Mouse (Mus musculus): ENCODE measurements around the gene Agpat3.
A peak's percentile ranks its signal among the peaks of the same experiment; 100 is the strongest.

The Agpat3 gene

GRCm38 (mm10) chr10:78351887-78352665 lies at the start of gene Agpat3:
Gene Agpat3 (minus strand): TSS chr10:78352489.
- DNase-seq = peak; percentile 70

DNA sequence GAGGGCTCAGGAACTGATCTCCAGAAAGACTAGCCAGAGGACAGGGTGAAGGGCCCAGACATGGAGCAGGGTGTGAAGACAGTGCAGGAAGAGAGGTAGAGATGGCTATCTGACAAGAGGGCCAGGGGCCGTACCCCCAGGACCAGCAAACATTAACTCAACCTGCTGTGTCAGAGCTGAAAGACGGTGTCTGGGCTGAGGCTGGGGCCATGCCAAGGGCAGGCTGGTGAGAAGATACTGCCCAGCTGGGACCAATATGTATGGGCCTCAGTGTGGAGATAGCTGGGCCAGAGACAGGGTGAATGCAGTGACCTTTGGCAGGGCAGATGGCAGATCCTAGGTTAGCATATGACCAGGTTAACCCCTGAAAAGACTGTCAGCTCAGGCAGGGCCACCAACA lies 48.8 kb upstream of the Agpat3 start:
- DNase-seq = no peak

GRCm38 (mm10) chr10:78399090-78399657 lies 46.9 kb upstream of the Agpat3 start:
- peak; percentile 59 for DNase-seq

- DNase-seq = no peak
These were observed 44.3 kb upstream of the Agpat3 start for GRCm38 (mm10) chr10:78396625-78396885.

DNA sequence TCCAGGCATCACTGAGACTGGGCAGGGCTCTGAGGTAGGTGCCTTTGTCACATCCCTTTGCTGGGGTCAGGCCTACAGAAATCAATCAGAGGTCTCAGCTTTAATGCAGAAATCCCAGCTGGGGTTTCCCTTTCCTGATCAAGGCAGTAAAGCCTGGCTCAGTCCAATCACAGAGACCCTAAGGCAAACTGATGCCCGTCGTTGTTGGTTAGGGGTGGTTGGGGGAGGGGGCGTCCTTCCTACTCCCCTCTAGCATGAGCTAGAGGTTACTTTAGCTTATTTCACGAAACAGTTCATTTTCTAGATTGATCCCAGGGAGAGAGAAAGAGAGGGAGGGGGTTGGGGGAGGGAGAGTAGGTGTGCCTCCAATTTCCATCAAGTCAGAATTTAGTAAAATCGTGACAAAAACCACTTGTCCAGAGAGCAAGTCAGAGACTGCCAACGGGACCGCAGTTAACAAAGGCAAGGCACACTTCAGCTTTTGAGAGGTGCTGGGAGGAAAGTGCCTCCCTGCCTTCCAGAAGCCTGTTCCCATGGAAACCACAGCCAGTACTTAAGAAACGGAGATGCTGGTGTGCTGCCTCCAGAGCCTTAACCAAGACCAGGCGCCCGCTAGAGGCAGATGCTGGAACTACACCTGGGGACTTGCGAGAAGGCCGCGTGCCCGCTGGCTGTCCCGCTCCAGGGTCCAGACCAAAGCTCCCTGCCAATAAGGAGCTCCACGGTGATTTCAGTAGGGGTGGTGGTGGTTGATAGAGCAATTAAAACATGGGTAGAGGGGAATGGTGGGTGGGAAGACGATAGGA lies 43.7 kb upstream of the Agpat3 start:
- peak; percentile 98 for DNase-seq

- no peak for DNase-seq
These were observed 43.1 kb upstream of the Agpat3 start for GRCm38 (mm10) chr10:78395377-78395776.

- DNase-seq = peak; percentile 78
These were observed 39.8 kb upstream of the Agpat3 start for GRCm38 (mm10) chr10:78392072-78392471.

- no peak for DNase-seq
These were observed 38.7 kb upstream of the Agpat3 start for GRCm38 (mm10) chr10:78390982-78391470.

GRCm38 (mm10) chr10:78388216-78388980 lies 36.1 kb upstream of the Agpat3 start:
- no peak for DNase-seq

GRCm38 (mm10) chr10:78385520-78385919 lies 33.2 kb upstream of the Agpat3 start:
- no peak for DNase-seq

- no peak for DNase-seq
These were observed 31.3 kb upstream of the Agpat3 start for GRCm38 (mm10) chr10:78383567-78383966.

DNA sequence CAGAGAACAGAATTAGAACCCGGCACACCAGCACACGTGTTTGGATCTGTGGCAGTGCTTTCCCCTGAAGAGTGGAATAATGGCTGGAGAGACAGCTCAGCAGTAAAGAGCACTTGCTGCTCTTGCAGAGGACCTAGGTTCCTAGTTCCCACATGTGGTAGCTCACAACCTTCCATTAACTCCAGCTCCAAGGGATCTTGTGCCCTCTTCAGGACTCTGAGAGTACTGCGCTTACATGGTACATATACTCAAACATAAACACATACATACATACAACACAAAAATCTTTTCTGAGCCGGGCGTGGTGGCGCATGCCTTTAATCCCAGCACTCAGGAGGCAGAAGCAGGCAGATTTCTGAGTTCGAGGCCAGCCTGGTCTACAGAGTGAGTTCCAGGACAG lies 26.2 kb upstream of the Agpat3 start:
- no peak for DNase-seq

DNA sequence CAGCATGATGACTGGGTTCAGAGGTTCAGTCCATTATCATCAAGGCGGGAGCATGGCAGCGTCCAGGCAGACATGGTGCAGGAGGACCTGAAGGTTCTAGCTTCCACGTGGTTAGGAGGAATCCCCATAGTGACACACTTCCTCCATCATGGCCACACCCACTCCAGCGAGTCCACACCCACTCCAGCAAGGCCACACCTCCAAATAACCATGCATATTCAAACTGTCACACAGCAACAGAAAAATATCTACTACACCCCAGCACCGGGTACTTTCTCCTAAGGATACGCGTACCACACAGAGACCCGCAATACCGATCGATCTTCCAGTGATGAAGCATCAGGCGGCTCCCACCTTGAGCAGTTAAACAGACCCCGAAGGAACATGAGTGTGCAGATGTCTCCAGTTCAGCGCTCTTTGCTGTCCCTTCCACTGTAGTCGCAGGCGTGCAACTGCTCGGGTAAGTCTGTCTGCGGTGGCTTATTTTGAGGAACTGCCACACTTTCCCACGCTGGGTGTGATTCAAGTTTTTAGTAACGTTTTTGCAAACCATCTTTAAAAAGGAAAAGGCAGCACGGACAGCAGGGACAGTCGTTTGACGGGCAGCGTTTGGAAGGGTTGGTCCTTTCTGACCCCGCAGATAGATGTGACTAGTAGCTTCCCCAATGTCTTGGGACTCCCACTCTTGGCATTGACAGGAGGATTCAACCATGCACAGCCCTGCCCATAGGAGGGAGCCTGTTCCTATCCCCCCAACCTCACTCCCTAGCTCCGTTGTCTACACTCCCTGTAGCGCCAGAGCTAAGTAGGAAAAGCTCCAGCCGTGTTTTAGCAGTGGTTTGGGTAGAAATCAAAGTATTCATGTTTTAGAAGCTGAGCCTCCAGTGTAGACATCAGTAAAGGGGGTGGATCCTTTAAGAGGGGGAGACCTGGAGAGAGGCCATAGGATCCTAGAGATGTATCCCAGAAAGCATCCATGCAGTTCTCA lies 20.7 kb upstream of the Agpat3 start:
- DNase-seq = no peak

DNA sequence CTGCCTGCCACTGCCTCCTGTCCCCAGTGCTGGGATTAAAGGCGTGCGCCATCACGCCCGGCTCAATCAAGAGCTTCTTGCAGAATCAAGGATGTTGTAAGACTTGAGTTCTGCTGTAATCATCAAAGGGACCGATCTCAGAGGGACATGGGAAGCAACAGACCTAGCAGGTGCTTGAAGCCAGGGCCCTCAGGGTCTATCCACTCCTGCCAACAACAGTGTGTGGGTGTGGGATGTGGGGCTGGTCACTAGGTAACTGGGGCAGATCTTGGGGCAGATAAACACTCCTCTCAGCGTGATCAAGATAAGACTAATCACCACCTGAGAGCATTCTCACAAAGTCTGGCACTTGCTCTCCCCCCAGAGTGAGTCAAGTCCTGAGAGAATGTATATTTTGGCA lies 19.5 kb upstream of the Agpat3 start:
- no peak for DNase-seq

- DNase-seq = no peak
These were observed 15.3 kb upstream of the Agpat3 start for GRCm38 (mm10) chr10:78367586-78367985.

- no peak for DNase-seq
These were observed 14.6 kb upstream of the Agpat3 start for GRCm38 (mm10) chr10:78366851-78367312.

GRCm38 (mm10) chr10:78366195-78366834 lies 14.0 kb upstream of the Agpat3 start:
- DNase-seq = no peak

DNA sequence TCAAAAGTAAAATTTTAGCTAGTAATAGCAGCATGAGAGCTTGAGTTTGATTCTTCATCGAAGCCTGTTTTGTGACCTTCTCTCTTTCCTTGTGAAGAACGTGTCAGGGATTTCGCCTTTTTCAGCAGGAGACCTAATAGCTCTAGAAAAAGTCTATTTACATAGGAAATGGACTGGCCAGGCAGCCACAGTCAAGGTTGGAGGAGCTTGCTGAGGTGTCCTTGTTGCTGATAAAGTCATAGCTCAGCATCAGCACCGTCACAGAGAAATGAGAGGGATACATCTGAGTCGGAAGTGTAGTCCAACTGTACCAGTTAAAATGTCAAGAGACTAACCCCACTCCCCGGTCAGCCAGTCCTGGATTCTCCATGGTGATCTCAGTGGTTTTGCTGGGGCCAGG lies 13.3 kb upstream of the Agpat3 start:
- no peak for DNase-seq

DNA sequence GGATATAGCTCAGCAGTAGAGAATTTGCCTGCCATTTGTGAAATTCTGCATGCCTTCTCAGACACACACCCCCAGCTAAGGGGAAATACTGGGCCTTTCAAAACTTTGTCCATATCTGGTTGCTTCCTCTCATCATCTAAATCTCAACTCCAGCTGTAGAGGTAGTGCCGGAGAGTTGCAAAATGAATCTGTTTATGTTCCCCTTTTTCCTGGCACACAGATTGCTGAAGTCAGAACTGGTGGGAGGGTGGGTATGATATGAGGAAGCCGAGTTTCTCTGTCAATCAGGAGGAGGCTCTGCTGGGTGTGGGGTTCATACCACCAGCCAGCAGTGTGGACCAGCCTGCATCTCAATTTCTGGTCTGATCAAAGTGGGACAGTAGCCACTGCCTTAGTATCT lies 11.8 kb upstream of the Agpat3 start:
- no peak for DNase-seq

DNA sequence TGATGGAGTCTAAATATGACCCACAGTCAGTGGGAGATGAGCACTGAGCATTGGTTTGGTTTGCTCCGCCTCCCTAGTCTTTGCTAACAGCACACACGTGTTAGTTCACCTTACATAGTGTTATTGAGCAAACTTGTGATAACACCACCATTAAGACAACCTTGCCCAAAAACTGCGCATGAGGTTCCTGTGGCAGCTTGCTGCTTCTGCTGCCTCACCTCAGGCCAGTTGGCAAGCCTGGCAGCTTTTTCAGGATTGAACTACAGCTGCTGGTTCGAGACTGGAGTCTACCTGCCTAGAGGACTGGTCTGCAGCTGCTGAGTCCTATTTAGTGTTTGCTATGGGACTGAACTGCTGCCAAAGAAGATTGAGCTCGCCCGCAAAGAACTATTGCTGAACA lies 11.1 kb upstream of the Agpat3 start:
- no peak for DNase-seq

- DNase-seq = no peak
These were observed 9.7 kb upstream of the Agpat3 start for GRCm38 (mm10) chr10:78361951-78362350.
